In the genomic region with DNA sequence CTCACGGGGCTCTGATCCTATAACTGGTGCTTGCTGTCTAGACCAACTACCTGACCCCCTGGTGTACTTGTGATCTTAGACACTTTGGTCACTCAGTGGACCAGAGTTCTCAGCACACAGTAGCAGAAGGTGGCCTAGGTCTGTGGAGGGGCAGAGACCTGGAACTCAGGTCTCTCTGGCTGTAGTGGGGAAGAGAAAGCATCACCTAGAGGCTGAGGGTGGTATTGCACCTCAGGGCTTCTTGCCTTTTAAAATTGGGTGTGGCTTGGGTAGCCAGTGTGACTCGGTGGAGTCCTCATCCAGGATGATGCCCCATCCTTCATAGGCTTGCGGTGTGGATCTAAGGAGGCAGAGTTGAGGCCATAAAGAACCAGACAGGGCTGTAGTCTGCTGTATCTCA, we compare ENCODE assay signal across 9 mouse cellular contexts. TPM values are rescaled to one million over a fixed set of nuclear protein-coding genes. Genes with fewer than 3 reads are reported as not detected.
DNase-seq lines count a peak whose midpoint lies in the region; ATAC-seq and TF ChIP-seq lines count a peak whose summit lies in the region.
"Had no signal": no experiment of that assay in that cellular context is flagged by ENCODE, and none has a peak within 500 bp of the region (broad histone marks: within the 10 kb centered on the region; RNA-seq: fewer than 3 reads in every experiment).

No protein-coding gene starts in this region.

- peaks cover 41% of the 10 kb centered on the region for H3K4me1 ChIP-seq in hindbrain, embryonic 10.5 days (replicated peaks)
- H3K4me1 ChIP-seq in hindbrain, embryonic 12.5 days, result peaks cover 8% of the 10 kb centered on the region; the same call in 1 of the 2 replicates

- peaks cover 100% of the 10 kb centered on the region for H3K79me2 ChIP-seq in C2C12 (ENCODE audit: control insufficient read depth, insufficient read depth)

- H3K79me3 ChIP-seq in C2C12 (ENCODE audit: low read depth), result peaks cover 97% of the 10 kb centered on the region

- H3K4me3 ChIP-seq in hindbrain, embryonic 10.5 days, result no peak overlapping the region
- H3K4me3 ChIP-seq in hindbrain, embryonic 12.5 days, result no peak overlapping the region
- H3K4me3 ChIP-seq in C2C12 (ENCODE audit: insufficient read depth, poor library complexity, severe bottlenecking), result no peak overlapping the region
- H3K4me3 ChIP-seq: neural tube, embryonic 12.5 days had no signal

- no peak overlapping the region for H3K9ac ChIP-seq in hindbrain, embryonic 12.5 days
- H3K9ac ChIP-seq: neural tube, embryonic 12.5 days had no signal

- no peak overlapping the region for H3ac ChIP-seq in C2C12 (ENCODE audit: control insufficient read depth, insufficient read length, low read depth)

- peak; percentile 28 for TF ChIP-seq CTCF in C2C12 (IDR thresholded peaks at IDR 0.05; ENCODE audit: control insufficient read depth, insufficient read depth, insufficient read length)

- no peak for ATAC-seq in hindbrain, embryonic 12.5 days (ENCODE audit: low FRiP score)
- peak; percentile 62 for ATAC-seq in erythroid progenitor cell, adult 5-6 weeks (replicated peaks; ENCODE audit: low FRiP score, poor library complexity, severe bottlenecking)

- H3K36me3 ChIP-seq in hindbrain, embryonic 10.5 days, result no peaks in the 10 kb centered on the region
- no peaks in the 10 kb centered on the region for H3K36me3 ChIP-seq in hindbrain, embryonic 12.5 days
- H3K36me3 ChIP-seq in C2C12 (ENCODE audit: control insufficient read depth, insufficient read depth), result peaks cover 64% of the 10 kb centered on the region
- H3K36me3 ChIP-seq: neural tube, embryonic 12.5 days had no signal

- DNase-seq in hindbrain, embryonic 10.5 days (ENCODE audit: low spot score), result peak; percentile 51
- DNase-seq in WW6 (ENCODE audit: low read depth, low spot score), result peak; percentile 49
- peak; percentile 73 for DNase-seq in lung, postnatal 10 days
- peak; percentile 67 for DNase-seq in thymus, postnatal 14 days
- no peak for DNase-seq in right cerebral cortex, postnatal 4 days

- no peak overlapping the region for H3K4me2 ChIP-seq in hindbrain, embryonic 12.5 days (replicated peaks)
- H3K4me2 ChIP-seq: neural tube, embryonic 12.5 days had no signal

- H3K27ac ChIP-seq in hindbrain, embryonic 10.5 days, result no peak overlapping the region
- H3K27ac ChIP-seq in hindbrain, embryonic 12.5 days, result no peak overlapping the region
- H3K27ac ChIP-seq: neural tube, embryonic 12.5 days had no signal

- 63% methylated on average over 3 of the region's 3 CpGs for WGBS in hindbrain, embryonic 10.5 days
- 63% methylated on average over 3 of the region's 3 CpGs for WGBS in hindbrain, embryonic 12.5 days

- no peaks in the 10 kb centered on the region for H3K27me3 ChIP-seq in hindbrain, embryonic 10.5 days (ENCODE audit: insufficient read depth, poor library complexity, severe bottlenecking)
- no peaks in the 10 kb centered on the region for H3K27me3 ChIP-seq in hindbrain, embryonic 12.5 days
- no peaks in the 10 kb centered on the region for H3K27me3 ChIP-seq in C2C12 (ENCODE audit: control insufficient read depth, insufficient read depth, insufficient read length)
- H3K27me3 ChIP-seq: neural tube, embryonic 12.5 days had no signal

- no peaks in the 10 kb centered on the region for H3K9me3 ChIP-seq in hindbrain, embryonic 10.5 days
- H3K9me3 ChIP-seq in hindbrain, embryonic 12.5 days (replicated peaks), result no peaks in the 10 kb centered on the region
- H3K9me3 ChIP-seq: neural tube, embryonic 12.5 days had no signal

TF ChIP-seq in C2C12, 6 proteins besides CTCF, POLR2A, EP300 and RAD21:
- TF ChIP-seq CEBPB (IDR thresholded peaks at IDR 0.05; ENCODE audit: low read depth) (no peak), FOSL1 (IDR thresholded peaks at IDR 0.05; ENCODE audit: insufficient read depth, low read length, poor library complexity, severe bottlenecking) (no peak), USF1 (IDR thresholded peaks at IDR 0.05; ENCODE audit: low read depth) (no peak), MYOD1 (IDR thresholded peaks at IDR 0.05; ENCODE audit: control insufficient read depth, insufficient read length, low read depth) (no peak), MYOG (IDR thresholded peaks at IDR 0.05; ENCODE audit: control insufficient read depth, extremely low read depth, insufficient read length) (no peak), MAX (IDR thresholded peaks at IDR 0.05) (no peak)

RNA-seq across cellular contexts. Expression of a gene that starts 13.7 kb away (rescaled TPM):
- polyA plus RNA-seq in hindbrain, embryonic 10.5 days (2016; fragmentation: Nextera tagmentation; extraction: Ambion mirVana), result 21.2 and 25.6 TPM in 2 replicates
- polyA plus RNA-seq in hindbrain, embryonic 12.5 days (2016; fragmentation: Nextera tagmentation; extraction: Ambion mirVana), result 45.9 and 55.2 TPM in 2 replicates
- polyA plus RNA-seq in C2C12 (2012; fragmentation: generic; extraction: Trizol), result 37.9 TPM
- 9.4 and 10.9 TPM in 2 replicates for total RNA-seq in erythroid progenitor cell, adult 5-6 weeks (2015; ENCODE audit: low replicate concordance)
- 5.3 and 7.0 TPM in 2 replicates for total RNA-seq in erythroid progenitor cell, adult 5-6 weeks (2017; ENCODE audit: low replicate concordance)
